Mouse (Mus musculus) natural killer cell, adult 2 months (primary cell): ENCODE results near the gene Pogk.
A peak's percentile ranks its signal among the peaks of the same experiment; 100 is the strongest.

ENCODE experiments used
- DNase-seq, 2 experiments: peaks; one replicate each; pipeline ENCODE4 v3.0.0; 2022; ENCODE audit warnings: low spot score in 2 of 2

Gene Pogk

DNA sequence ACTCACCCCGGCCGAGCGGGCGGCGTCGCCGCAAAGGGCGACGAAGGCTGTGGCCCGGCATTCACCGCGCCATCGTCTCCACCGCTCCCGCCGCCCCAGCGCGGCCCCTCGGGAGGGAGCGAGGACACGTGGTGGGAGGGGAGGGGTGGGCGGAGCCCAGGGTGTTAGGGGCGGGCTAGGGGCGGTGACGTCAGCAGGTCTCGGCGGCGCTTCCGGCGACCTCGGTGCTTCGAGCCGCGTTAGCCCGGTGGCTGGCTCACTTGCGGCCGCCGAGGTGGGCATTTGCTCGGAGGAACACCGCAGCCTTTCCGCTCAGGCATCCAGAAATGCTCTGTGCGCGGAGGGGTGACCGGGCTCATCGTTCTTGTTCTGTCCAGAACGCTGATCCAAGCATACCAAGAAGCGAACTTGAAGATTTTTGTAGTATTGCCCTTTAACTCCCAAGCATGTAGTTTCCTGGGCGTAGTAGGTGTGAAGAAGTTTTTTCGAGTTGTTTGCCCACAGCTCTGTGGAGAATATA, at the start of gene Pogk:
TSS of gene Pogk (minus strand) at position 163 of the 520 bp plus-strand sequence.
- DNase-seq = peak; percentile 81 to 84

DNA sequence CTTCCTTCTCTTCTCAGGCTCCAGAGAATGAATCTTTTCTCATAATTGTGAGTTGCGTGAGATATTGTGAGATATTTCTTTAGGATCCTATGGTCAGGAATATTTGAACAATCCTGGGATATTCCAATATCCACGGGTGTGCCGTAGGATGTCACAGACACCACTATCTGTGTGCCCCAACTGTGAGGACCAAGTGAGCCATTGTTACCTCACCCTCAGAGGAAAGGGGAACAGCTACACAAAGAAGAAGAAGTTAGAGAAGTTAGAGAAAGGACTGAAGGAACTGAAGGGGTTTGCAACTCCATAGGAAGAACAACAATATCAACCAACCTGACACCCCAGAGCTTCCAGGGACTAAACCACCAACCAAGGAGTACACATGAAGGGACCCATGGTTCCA, 32.3 kb upstream of the Pogk start:
- no peak for DNase-seq

DNA sequence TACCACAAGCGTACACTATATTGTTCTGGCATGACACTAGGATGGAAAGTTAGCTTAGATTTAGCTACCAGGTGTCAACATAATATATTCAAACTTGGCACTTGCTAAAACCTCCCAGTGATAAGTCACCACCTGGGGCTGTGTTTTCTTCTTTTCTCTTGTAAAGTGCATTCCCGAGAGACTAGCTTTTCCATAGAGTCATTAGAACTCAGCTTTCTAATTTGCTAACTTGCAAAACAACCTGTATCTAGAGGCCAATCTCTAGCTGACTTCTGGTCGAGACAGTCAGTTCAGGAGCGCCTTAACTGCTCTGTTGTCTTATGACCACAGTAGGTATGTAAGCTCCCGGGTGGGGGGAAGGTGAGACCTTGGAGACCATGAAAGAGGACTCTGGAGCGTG, 29.8 kb upstream of the Pogk start:
- DNase-seq = no peak

DNA sequence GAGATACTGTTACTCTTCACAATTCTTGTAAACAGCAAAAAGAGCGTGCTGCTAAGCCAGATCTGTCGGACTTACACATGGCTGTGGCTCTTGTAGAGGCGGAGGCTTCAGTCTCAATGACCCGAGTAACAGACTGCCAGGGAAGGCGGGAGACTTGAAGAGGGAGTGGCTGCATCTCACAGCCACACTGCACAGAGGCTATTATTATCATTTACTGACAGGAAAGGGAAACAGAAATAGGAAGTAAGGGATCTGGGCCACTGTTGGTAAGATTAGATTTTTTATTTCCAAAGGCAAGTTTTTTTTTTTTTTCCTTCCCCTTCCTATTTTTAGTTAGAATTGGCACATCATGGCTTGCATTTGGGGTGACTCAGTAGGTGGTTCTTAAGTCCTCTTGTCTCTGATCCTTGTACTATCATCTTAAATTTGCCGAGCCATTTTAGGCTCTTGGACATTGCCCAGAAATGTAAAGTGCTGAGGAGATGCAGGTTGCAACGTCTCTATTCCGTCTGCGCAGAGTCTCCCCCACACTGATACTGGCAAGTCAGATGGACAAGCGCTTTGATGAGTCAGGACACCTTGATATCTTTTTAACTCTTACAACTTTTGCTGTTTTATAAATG, 20.3 kb upstream of the Pogk start:
- no peak for DNase-seq

DNA sequence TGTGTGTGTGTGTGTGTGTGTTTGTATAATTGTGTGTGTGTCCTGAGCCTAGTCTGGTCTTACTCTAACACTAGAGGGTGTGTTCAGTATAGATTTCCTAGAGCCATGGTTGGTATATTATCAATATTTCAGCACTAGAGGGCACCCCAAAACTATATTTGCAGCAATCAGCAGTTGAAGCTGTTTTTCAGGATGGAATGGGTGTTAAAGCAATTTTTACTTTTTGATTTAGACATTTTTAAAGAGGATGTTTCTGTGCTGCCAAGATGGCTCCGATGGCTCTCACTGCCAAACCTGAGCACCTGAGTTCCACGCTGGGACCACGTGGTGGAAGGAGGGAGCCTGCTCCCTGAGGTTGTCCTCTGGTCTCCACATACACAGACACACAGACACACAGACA, 19.4 kb upstream of the Pogk start:
- peak in 1 of 2 experiments; percentile 16 for DNase-seq

DNA sequence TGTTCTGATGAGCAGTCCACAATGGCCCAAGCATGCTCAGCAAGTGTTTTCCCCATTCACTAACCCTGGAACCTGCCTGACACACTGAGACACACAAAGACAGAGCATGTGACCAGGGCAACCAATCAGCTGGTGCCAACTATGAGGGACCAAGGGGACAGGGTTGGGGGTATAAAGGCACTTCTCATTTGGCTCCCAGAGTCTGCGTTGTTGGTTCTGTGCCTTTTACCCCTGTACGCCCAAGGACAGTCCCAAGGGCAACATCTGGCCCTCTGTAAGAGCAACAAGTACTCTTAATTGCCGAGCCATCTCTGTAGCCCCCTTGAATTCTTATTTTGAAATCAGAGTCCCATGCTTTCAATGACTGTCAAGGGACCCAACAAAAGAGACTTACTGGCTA, 2.6 kb upstream of the Pogk start:
- DNase-seq = no peak

DNA sequence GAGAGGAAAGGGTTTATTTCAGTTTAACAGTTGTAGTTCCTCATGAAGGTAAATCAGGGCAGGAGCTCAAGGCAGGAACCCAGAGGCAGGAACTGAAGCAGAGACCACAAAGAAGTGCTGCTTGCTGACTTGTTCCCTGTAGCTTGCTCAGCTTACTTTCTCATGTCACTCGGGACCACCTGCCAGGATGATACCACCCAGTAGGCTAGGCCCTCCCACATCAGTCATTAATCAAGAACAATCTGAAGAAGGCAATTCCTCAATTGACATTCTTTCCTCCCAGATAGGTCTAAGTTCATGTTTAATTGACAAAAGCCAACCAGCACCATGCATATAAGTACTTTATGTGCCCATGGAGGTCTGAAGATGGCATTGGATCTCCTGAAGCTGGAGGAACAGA, 1.9 kb upstream of the Pogk start:
- no peak for DNase-seq

DNA sequence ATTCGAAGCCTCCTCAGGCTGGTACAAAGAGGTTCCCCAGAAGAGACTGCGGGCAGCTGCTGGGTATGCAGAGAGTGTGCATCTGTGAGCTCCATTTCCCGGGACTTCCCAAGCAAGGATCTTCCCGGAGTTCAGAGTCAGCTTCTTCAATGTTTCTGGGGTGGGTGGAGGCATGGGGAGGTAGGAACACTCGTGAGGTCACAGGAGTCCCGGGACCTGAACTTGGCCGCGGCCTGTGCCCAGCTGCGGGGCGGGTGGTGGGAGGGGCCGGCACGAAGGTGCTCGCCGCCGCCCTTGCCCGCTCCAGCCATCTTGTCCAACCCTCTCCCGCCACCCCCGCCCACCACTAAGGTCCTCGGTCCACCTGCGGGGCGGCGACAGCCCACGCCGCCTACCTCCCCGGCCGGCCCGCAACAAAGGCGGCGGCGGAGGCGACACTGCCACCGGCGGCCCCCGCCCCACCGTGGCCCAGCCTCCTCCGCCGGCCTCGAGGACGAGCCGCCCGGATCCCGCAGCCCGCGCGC, 424 bp downstream of the Pogk start:
- peak; percentile 47 to 61 for DNase-seq

DNA sequence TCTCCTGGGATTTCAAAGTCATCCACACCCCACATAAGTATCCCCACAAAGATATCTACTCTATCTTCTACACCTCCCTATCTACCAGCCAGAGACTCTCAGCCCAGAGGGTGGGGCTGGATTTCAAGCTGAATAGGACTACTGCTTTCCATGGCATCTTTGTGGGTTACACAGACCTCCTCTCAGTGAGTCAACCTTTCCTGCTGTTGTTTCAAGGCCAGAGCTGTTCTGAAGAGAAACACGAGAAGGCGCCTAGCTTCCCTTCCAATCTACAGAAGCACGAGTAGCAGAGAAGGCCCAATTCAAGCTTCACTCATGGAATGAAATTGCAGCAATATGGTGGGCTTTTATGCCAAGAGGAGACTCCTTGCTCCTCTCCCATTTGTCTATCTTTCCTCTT, 5.8 kb downstream of the Pogk start:
- no peak for DNase-seq

DNA sequence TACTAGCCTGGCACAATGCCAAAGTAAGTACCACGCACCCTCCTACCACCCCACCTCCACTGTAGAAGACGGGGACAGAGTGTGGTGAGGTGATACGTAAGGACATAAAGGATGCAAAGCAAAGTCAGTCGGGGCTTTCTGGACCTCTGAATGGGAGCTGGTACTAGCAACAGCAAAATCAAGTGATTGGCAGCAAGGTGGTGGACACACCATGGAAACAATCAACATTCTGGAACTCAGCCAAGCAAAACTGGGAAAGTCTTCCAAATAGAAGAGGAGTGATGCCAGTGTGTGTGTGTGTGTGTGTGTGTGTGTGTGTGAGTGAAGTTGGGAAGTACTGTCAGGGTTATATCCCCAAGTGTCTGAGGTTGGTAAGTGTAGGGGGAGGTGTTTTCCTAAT, 7.7 kb downstream of the Pogk start:
- DNase-seq = no peak

DNA sequence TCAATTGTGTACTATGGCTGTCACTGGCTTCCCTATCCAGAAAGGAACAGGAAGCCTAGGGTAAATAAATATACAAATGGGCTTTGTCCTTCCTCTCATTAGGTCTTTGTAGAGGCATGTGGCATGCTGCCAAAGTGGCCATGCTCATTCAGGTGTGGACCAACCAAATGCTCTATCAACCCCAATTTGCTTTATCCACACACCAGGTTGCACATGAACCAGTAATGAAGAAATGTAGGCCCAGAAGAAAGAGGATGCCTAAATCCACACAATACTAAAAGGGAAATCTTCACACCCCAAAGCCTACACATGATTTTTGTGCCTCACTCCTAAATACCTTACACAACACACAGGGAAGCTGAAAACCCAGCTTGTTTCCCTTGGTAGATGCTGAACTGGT, 8.2 kb downstream of the Pogk start:
- DNase-seq = no peak

DNA sequence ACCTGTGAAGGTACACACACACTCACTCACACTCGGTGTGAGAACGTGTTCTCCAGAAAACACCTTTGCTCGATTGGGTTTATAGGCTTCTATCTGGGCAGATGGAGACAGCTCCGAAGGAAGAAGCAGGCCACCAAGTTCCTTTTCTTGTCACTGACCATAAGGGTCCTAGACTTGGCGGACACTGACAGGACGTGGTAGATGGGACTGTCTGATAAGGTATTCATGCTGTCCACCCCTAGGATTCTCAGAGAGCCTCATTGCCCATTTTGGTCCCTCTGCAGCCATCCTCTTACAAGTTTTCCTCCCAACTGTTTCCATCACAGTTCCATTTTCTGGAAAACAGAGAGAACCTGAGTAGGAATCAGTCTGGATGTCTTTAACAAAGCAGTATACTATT, 13.3 kb downstream of the Pogk start:
- no peak for DNase-seq

DNA sequence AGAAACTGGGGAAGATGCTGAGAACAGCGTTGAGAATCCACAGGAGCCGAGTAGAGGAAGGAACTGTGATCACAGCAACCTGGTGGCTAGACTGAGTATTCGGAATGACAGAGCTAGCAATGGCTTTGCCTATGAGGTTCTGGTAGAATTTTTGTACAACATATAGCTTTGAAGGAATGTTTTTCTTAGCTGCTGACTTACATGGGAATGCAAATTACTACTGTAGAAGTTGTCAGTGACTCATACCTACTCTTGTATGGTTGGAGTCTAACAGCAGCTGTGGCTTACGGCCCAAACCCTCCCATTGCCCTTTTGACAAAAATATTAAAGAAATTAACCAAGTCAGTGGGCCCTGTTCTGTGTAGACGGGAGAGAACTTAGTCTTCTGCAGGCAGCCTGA, 14.0 kb downstream of the Pogk start:
- no peak for DNase-seq

DNA sequence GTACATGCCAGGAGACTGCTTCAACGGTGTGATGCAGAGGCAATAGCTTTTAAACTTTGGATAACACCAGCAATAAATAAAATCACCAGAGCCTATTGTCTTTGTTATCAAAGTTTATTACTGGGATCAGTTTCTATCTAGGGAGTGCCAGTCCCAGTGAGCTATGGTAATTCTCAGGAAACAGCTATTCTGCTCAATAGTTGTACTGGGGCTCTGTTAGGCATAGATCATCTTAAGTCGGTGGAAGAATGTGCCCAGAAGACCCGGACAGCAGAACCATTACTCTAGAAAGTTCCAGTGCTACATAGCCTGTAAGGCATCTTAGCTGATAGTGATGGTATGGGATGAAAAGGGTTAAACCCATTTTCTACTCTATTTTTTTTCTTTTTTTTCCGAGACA, 14.9 kb downstream of the Pogk start:
- no peak for DNase-seq

DNA sequence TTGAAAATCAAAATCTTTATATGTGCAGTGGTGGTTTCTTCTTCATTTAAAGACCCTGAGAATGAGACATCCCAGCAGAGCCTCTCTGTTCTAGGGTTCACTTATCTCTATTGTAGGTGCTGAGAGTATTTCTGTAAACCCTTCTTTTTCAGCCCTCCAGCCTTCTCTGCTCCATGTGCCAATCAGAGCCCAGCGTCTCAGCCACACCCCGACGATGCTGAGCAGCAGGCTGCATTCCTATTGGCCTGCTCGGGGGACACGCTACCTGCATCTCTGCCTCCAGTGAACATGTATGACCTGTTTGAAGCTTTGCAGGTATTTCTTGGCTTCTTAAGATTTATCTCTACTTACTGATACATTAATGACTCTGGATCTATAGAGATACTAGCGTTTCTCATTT, 18.0 kb downstream of the Pogk start:
- no peak for DNase-seq

DNA sequence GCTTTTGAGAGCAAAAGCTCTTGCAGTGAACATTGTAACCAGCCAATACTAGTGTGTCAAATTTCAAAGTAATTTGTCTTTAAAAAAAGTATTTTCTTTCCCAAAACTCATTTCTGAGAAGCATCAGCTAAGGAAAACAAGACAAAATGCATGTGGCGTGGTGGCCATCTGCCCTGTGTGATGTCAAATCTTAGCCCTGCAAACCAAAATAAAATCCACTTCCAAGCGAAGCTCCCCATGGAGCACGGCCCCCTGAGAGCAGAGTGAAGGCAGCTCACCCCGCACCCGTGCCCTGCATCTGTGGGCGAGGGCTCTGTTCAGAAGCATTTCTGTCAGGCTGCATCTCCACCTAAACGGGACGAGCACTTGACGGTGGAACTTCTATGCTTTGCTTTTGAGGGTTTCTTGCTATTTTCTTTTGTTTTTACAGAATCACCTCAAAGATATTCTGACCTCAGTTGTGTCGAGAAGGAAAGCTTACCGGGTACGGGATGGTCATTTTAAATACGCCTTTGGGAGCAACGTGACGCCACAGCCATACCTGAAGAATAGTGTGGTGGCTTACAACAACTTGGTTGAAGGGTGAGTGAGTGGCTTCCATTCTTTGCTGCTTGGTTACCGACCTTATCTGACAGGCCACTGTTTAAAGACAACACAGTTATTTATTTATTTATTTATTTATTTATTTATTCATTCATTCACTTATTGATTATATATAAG, 20.1 kb downstream of the Pogk start:
- no peak for DNase-seq

DNA sequence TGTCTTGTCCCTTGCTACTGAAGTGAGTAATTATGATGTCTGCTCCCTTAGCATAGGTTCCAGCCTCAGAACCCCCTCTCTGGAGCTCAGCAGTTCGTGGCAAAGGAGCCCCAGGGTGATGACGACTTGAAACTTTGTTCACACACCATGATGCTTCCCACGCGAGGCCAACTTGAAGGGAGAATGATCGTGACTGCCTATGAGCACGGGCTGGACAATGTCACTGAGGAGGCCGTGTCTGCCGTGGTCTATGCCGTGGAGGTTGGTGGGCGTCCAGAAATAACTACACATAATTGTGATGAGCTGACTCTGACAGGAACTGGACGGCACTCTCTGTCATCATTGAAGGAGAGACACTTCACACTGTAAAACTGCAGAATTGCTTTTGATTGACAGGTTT, 21.2 kb downstream of the Pogk start:
- DNase-seq = no peak

DNA sequence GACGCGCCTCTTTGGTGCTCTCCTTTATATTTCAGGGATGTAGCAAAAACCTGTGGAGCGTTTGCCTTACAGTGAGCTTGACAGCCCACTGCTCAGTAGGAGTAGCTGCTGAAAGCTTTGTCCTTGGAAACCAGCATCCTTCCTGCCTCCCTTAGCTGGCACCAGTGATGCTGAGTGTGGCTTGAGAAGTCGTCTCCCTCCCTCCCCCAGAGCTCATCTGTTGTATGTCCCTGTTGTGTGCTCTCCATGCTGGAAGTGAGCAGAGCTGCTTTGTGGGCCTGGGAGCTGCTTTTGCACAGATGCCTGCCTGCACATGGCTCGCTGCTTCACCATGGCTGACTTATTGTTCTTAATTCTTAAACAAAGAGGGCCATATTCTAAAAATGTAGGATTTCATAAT, 24.2 kb downstream of the Pogk start:
- no peak for DNase-seq

DNA sequence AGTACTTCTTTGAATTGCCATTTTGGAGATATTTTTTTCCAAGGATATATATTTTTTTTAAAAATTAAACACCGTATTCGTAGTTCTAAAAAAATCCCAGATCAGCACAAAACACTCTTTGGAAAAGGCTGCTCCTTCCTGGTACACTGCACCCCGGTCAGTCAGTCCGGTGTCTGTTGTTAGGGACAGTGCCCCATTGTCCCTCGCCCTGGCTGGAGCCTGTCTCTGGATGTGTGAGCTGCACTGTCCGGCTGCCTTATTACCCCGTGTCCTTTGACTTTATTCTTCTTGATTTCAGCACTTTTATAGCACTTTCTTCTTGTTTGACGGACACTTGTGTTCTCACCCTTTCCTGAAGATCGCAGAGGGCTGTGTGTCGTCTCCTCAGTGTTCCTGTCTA, 25.0 kb downstream of the Pogk start:
- no peak for DNase-seq

DNA sequence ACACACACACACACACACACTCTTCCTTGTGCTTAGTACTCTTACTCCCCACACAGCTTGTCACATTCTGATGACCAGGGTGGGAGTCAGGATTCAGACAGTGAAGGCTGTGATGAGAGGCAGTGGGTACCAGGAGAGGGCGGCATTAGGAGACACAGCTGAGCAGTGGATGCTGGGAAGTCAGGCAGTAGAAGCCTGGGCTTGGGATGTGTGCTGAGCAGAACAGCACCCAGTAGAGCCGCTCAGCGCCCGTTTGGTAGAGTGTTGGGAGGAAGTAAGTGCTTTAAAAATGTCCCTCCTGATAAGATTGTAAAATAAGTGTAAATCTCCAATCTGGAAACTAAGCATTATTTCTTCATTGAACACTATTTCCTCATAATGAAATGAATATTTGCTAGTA, 27.0 kb downstream of the Pogk start:
- DNase-seq = no peak

DNA sequence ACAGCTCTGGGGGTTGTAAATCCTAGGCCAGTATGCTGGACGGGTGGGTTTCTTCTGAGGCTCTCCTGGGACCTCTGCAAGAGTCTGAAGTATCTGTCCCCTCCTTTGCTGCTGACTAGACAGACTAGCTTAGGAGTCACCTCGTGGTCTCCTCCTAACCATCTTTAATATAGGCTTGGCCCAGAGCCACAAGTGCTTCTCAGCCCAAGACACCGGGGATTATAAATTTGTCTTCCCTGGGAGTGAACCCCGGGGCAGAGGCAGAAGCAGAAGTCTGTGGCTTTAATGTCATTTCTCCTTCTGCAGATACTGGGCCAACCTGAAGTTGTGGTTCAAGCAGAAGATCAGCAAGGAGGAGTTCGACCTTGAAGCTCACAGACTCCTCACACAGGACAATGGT, 27.8 kb downstream of the Pogk start:
- no peak for DNase-seq

DNA sequence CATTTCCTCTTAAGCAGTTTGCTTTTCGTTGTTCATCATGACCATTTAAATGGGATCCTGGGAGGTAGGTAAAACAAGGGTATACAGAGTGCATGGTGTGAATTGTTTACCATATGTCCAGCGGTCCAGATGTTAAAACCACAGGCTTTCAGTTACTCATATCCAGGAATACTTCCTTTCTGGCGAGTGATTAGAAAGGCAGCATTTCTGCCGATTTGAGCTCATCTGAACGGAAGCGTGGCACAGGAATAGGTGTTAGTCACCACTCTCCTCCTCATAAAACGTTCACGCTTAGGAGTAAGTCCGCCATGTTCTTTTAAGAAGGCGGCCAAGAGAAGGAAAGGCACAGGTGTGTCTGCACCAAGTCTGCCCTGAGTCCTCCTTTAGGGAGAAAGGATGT, 28.3 kb downstream of the Pogk start:
- no peak for DNase-seq

DNA sequence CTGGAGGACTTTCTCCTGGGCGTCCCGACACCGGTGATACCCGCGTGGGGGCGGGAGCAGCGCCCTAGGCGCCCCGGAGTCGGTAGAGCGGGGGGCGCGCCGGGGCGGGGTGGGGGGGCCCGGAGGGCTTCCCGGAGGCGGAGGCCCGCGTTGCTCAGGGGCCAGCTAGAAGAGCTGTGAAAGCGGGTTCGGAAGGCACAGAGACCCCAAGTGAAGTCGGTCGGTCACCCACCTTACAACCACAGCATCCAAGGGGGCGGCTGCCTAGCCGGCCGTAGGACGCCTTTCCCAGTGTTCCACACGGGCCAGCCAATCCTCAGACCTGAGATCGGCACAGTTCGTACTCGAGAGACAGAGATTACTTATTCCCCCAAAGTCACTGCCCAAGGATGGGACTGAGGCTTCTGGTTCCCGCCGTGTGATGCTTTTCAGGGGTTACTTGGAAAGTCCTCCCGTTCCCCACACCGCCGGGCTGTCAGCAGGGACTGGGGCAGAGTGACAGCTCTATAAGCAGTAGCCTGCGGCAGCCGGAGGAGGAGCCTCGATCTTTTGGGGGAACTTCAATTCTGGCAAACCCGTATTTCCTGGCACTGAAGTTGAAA, 29.9 kb downstream of the Pogk start:
- DNase-seq = peak; percentile 72 to 75
